Mouse (Mus musculus) frontal cortex, postnatal 14 days (tissue): ENCODE measurements around the gene B3gat2.

Experiments used
- DNase-seq, 2 experiments: peaks; one replicate each; pipeline ENCODE4 v3.0.0; 2022; ENCODE audit warnings: low spot score in 2 of 2

B3gat2 gene

DNA sequence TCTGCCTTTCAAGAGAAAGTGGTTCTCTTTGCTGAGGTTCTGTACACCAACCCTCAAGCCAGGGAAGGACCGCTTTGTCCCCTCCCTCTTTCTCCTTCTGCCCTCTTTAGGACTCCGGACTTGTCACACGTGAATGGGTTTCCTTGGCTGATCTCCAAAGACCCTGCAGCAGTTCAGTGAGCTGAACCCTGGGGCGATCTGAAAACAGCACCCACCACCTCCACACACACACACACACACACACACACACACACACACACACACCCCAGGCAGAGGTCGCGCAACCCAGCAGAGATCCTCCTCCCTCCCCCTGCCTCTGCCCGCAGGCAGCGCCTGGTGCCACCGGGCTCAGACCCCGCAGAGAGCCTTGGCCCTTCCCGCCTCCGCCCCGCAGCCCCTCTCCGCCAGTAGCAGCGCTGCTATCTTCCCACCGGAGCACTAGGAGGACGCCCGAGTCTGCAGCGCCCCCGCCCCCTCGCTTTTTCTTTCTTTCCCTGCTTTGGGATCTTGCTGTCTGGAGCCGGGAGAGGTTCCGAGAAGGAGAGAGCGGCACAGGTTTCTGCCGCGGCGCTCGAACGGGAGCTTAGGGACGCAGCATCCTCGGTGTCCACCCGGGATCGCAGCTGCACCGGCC is at the start of gene B3gat2:
B3gat2 (plus strand) TSS at position 252 of the 634 bp plus-strand sequence.
- peak; percentile 12 to 37 for DNase-seq

DNA sequence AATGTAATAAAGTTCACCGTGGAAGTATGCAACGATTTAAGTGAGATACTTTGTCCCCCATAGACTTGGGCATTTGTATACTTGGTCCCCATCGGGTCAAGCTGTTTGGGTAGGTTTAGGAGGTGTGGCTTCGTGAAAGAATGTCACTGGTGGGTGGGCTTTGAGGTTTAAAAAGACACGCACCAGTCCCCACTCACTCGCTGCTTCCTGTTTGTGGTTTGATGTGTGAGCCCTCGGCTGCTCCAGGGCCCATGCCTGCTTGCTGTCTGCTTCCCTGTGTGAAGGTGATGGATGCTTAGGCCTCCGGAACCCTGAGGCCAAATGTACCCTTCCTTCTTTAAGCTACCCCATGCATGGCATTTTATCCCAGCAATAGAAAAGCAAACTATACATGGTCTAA is 41.2 kb upstream of the B3gat2 start:
- no peak for DNase-seq

GRCm38 (mm10) chr1:23721036-23721435 is 40.5 kb upstream of the B3gat2 start:
- DNase-seq: no peak

DNA sequence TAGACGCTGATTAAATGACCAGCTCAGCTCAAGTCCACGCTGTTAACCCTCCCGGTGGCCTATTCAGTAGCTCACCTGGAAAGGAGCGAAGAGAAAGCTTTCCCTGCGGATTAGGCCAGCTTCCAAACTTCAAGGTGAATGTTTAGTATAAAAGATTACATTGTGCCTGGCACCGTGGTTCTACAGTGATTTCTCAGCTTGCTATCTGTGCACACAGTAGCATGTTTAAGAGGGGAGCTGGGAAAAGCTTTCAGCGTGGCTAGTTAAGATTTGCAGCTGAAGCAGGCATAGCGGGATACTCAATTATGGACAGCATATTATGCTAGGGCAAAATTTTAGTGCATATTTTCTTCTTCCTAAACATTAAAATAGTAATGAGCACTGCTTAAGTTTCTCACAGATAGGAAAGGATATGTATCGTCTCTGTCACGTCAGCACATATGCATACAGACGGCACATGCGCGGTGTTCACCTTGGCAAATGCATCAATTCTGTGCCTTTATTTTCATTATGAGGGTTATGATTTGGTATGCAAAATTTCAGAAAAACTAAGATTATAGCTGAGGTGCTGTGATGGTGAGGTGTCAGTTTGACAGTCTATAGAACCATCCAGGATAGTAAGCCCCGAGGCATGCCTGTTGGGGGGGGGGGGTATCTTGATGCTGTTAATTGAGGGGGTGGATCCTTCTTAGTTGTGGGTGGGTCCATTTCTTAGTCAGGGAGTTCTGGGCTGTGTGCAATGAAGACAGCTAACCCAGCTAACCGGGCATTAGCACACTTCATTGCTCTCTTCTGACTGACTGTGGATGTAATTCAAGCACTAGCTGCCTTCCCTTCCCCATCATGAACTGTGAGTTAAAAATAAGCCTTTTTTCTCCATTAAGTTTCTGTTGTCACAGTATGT is 38.8 kb upstream of the B3gat2 start:
- no peak for DNase-seq

DNA sequence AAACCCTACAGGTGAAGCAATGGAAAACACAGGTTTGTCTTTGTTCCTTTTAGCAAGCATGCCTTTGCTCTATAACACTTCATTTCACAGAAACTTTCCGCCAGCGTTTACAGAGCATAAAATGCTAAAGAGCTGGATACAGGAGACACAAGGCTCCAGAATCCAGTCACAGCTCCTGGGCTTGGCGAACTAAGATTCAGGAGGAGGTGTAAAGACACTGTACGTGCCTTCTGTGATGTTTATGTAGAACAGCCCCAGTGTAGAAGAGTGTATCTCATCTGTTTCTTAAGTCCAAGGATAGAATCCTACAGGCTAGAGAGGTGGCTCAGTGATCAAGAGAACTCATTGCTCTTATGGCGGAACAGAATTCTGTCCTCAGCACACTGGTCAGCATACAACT is 30.2 kb upstream of the B3gat2 start:
- DNase-seq: no peak

GRCm38 (mm10) chr1:23750864-23751532 is 10.6 kb upstream of the B3gat2 start:
- no peak for DNase-seq

- no peak for DNase-seq
Measured at GRCm38 (mm10) chr1:23753091-23753490, 8.5 kb upstream of the B3gat2 start.

- DNase-seq: no peak
Measured at GRCm38 (mm10) chr1:23753591-23753990, 8.0 kb upstream of the B3gat2 start.

DNA sequence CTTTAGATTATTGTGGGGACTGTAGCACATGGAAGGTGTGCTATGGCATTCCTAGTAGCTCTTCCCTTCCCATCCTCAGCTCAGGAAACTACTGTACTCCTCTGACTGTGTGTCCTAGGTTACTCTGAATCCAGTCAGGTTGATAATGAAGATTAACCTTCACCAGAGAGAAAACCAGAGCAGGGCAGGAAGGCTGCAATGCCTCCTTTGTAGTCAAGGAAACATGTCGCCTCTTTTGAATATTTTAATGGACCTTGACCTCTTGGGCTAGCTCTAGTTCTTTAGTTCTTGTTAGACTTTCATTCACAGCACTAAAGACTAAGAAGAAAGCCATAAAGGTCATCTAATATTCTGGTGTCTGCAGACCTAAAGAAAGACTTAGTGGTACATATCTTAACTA is 7.2 kb upstream of the B3gat2 start:
- no peak for DNase-seq

DNA sequence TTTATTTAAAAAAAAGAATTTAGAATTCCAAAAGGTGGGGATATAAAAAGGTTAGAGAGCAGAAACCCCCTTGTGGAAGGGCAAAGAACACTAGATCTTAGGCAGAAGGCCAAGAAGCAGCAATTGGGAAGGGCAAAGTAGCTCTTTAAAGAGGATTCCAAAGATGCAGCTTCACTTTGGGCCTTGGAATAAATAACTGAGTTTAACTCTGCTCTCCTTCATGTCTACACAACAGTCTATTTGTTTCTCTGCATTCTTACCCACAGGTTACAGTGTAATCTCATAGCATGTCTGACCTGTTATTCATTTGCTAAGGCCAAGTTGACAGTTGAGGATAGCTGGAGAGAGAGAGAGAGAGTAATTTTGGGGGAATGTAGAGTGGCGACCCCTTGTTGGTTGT is 6.6 kb upstream of the B3gat2 start:
- no peak for DNase-seq

- DNase-seq: peak; percentile 10 to 30
Measured at GRCm38 (mm10) chr1:23762136-23762687, 659 bp downstream of the B3gat2 start.

DNA sequence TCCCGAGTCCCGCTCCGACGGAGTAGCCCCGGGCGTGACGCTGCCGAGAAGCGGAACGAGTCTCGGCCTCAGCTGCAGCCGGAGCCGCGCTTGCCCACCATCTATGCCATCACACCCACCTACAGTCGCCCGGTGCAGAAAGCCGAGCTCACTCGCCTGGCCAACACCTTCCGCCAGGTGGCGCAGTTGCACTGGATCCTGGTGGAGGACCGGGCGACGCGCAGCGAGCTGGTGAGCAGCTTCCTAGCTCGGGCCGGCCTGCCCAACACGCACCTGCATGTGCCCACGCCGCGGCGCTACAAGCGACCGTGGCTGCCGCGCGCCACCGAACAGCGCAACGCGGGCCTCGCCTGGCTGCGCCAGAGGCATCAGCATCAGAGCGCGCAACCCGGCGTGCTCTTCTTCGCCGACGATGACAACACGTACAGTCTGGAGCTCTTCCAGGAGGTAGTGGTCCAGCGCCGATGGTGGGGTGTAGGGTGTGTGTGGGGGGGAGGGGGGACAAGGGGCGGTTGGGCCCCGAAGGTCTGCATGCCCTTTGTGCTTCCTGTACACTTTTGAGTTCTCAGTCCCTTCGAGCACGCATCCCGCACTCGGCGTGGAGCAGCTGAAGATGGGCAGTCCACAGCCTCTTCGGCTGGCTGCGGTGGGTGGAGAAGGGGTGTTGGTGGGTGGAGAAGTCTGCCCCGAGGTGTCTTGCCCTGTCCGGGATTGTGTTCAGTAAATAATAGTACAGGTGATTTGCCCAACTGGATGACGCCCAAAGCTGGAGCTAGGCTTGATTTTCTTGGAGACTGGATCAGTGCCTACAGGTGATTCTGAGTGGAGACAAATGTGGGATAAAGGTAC is 1.5 kb downstream of the B3gat2 start:
- peak; percentile 85 to 94 for DNase-seq

- DNase-seq: no peak
Measured at GRCm38 (mm10) chr1:23763726-23764125, 2.2 kb downstream of the B3gat2 start.

GRCm38 (mm10) chr1:23764710-23765109 is 3.2 kb downstream of the B3gat2 start:
- DNase-seq: no peak

DNA sequence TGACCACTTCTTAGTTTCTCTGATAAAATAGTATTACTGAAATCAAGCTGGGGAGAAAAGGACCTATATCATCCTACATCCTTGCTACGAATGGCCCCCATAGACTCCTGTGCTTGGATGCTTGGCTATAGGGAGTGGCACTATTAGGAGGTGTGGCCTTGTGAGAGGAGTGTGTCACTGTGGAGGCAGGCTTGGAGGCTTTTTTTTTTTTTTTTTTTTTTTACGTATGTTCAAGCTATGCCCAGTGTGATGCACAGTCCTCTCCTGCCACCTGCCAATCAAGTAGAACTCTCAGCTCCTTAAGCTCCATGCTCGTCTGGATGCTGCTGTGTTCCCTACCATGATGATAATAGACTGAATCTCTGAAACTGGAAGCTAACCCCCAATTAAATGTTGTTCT is 11.5 kb downstream of the B3gat2 start:
- DNase-seq: no peak

GRCm38 (mm10) chr1:23792737-23793533 is 31.4 kb downstream of the B3gat2 start:
- DNase-seq: peak; percentile 11 to 61

DNA sequence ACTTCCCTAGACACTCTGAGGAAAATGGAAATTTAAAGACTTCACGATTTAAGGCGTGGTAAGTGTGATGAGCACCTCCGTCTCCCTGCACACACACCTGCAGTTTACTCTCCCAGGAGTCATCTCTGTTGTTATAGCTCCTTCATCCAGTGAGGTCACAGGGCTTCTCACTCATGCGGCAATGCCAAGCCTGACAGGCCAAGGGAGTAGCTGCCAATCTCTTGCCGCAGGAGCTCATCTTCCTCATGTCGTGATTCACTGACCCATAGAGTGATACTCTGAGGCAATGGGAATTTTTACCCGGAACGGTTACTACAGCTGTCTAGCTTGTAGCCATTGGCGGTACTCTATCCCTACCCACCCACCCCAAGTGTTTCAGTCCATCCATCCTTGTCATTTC is 36.8 kb downstream of the B3gat2 start:
- DNase-seq: no peak

DNA sequence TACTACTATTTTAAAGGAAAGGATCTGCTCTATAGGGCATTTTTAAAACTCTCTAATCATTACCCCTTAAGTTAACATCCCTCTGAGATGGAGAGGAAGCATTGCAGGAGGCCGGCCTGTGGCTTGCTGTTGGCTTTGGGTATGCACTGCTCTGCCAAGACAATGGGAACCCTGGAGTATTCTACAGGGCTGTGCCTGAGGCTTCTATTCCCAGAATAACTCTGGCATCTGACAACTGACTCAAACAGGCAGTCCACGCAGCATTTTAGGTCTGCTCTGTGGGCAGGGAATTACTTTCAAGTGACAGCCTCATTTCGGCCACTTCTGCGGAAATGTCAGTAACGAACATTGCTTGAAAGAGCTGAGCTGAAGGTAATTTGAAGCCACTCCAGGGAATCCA is 60.1 kb downstream of the B3gat2 start:
- DNase-seq: no peak

GRCm38 (mm10) chr1:23826887-23827758 is 65.6 kb downstream of the B3gat2 start:
- no peak for DNase-seq

DNA sequence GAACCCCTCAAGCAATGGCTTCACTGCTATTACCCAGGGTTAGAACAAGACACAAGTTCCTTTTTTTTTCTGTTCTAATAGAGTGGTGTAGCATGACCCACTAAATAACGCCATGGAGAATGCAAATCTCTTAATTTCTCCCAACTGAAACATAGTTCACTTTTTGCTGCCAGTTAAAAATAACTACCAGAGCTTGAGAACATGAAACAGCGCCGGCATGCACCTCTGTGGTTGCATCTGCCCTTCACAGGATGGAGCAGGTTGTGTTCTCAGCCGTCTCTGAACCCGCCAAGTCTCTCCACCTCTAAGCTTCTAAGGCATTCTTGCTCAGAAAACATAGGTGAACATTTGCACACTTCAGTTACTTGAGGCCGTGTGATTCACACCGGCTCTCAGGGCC is 72.7 kb downstream of the B3gat2 start:
- DNase-seq: no peak
